ENCODE assay signal across 9 mouse cellular contexts in the genomic region with DNA sequence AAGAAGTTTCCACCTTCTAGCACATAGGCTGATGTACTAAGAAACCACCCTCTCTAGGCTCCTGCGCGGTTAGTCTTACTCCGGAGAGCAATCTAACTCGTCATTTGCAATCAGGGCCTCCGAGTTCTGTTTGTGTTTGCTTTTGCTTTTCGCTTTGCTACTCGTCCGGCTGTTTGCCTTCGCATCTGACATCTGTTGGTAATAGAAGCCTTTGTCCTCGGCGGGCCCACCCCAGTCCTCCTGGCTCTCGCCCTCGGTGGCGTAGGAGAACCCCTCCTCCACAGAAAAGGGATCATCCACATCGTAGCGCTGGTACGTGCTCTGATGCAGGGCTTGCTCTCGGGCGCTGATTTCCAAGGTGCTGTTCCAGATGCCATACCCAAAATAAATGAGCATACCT. TPM values are rescaled to one million over a fixed set of nuclear protein-coding genes. Genes with fewer than 3 reads are reported as not detected.
DNase-seq lines count a peak whose midpoint lies in the region; ATAC-seq and TF ChIP-seq lines count a peak whose summit lies in the region.
"Had no signal": no experiment of that assay in that cellular context is flagged by ENCODE, and none has a peak within 500 bp of the region (broad histone marks: within the 10 kb centered on the region; RNA-seq: fewer than 3 reads in every experiment).

No protein-coding gene starts in this region.

- no peak for TF ChIP-seq CTCF in ES-Bruce4 (IDR thresholded peaks at IDR 0.05; ENCODE audit: low read depth, low read length)
- no peak for TF ChIP-seq CTCF in thymus, adult 2 months (IDR thresholded peaks at IDR 0.05; ENCODE audit: borderline replicate concordance, control insufficient read depth, extremely low read depth, insufficient read depth, low read length, poor library complexity)

- H3K9ac ChIP-seq in heart, embryonic 13.5 days, result peak overlapping the region; percentile 56
- no peak overlapping the region for H3K9ac ChIP-seq in ES-Bruce4 (ENCODE audit: low read depth, poor library complexity, severe bottlenecking)
- no peak overlapping the region for H3K9ac ChIP-seq in forebrain, embryonic 16.5 days (replicated peaks; ENCODE audit: low read depth, low read length)
- H3K9ac ChIP-seq in limb, embryonic 13.5 days, result peak overlapping the region; percentile 53; the same call in 1 of the 2 replicates

- peaks cover 15% of the 10 kb centered on the region for H3K4me1 ChIP-seq in heart, embryonic 13.5 days
- H3K4me1 ChIP-seq in ES-Bruce4 (ENCODE audit: control insufficient read depth, insufficient read depth, low read length), result no peaks in the 10 kb centered on the region
- peaks cover 4% of the 10 kb centered on the region for H3K4me1 ChIP-seq in forebrain, embryonic 16.5 days (replicated peaks; ENCODE audit: control insufficient read depth, insufficient read depth, low read length)
- peaks cover 60% of the 10 kb centered on the region for H3K4me1 ChIP-seq in limb, embryonic 13.5 days
- no peaks in the 10 kb centered on the region for H3K4me1 ChIP-seq in thymus, adult 2 months (replicated peaks; ENCODE audit: control insufficient read depth, insufficient read depth, low read length)

- H3K36me3 ChIP-seq in heart, embryonic 13.5 days, result no peaks in the 10 kb centered on the region
- no peaks in the 10 kb centered on the region for H3K36me3 ChIP-seq in ES-Bruce4 (ENCODE audit: control insufficient read depth, insufficient read depth, low read length, poor library complexity, severe bottlenecking)
- H3K36me3 ChIP-seq in forebrain, embryonic 16.5 days (ENCODE audit: control insufficient read depth, insufficient read depth), result no peaks in the 10 kb centered on the region
- no peaks in the 10 kb centered on the region for H3K36me3 ChIP-seq in limb, embryonic 13.5 days
- H3K36me3 ChIP-seq in thymus, adult 2 months (ENCODE audit: control insufficient read depth, insufficient read depth, low read length), result no peaks in the 10 kb centered on the region

- H3K9me3 ChIP-seq in heart, embryonic 13.5 days, result no peaks in the 10 kb centered on the region
- H3K9me3 ChIP-seq in ES-Bruce4 (replicated peaks; ENCODE audit: control insufficient read depth, insufficient read depth, low read length, poor library complexity, severe bottlenecking), result no peaks in the 10 kb centered on the region
- H3K9me3 ChIP-seq in forebrain, embryonic 16.5 days (ENCODE audit: control insufficient read depth, low read length), result no peaks in the 10 kb centered on the region; the same call in 1 of the 2 replicates
- H3K9me3 ChIP-seq in limb, embryonic 13.5 days, result no peaks in the 10 kb centered on the region

- H3K4me2 ChIP-seq in heart, embryonic 13.5 days, result peak overlapping the region; percentile 61
- H3K4me2 ChIP-seq in forebrain, embryonic 16.5 days (ENCODE audit: low read length), result peak overlapping the region; percentile 37
- H3K4me2 ChIP-seq in limb, embryonic 13.5 days (replicated peaks), result peak overlapping the region; percentile 54

- peaks cover 10% of the 10 kb centered on the region; the same call in 1 of the 2 replicates for H3K27me3 ChIP-seq in heart, embryonic 13.5 days (replicated peaks)
- H3K27me3 ChIP-seq in ES-Bruce4 (ENCODE audit: control insufficient read depth, insufficient read depth, low read length, poor library complexity, severe bottlenecking), result no peaks in the 10 kb centered on the region
- no peaks in the 10 kb centered on the region for H3K27me3 ChIP-seq in forebrain, embryonic 16.5 days (replicated peaks; ENCODE audit: control insufficient read depth, insufficient read depth, low read length)
- no peaks in the 10 kb centered on the region for H3K27me3 ChIP-seq in limb, embryonic 13.5 days
- no peaks in the 10 kb centered on the region for H3K27me3 ChIP-seq in thymus, adult 2 months (ENCODE audit: control insufficient read depth, insufficient read depth, low read length)

- TF ChIP-seq POLR2A in ES-Bruce4 (IDR thresholded peaks at IDR 0.05; ENCODE audit: insufficient read depth, low read length), result no peak
- TF ChIP-seq POLR2A in thymus, adult 2 months (IDR thresholded peaks at IDR 0.05; ENCODE audit: control insufficient read depth, extremely low read depth, insufficient read depth, low read length, poor library complexity), result no peak

- H3K27ac ChIP-seq in heart, embryonic 13.5 days (replicated peaks), result no peak overlapping the region
- no peak overlapping the region for H3K27ac ChIP-seq in ES-Bruce4 (ENCODE audit: insufficient read depth, low read length)
- H3K27ac ChIP-seq in forebrain, embryonic 16.5 days (ENCODE audit: low read length), result no peak overlapping the region
- H3K27ac ChIP-seq in limb, embryonic 13.5 days, result peak overlapping the region; percentile 58; the same call in 1 of the 2 replicates
- H3K27ac ChIP-seq in thymus, adult 2 months (ENCODE audit: control insufficient read depth, insufficient read depth, low read length), result no peak overlapping the region

- 27% methylated on average over 19 of the region's 19 CpGs for WGBS in heart, embryonic 13.5 days
- WGBS in forebrain, embryonic 16.5 days, result 12% methylated on average over 19 of the region's 19 CpGs
- 4% methylated on average over 19 of the region's 19 CpGs for WGBS in limb, embryonic 13.5 days
- 43% methylated on average over 19 of the region's 19 CpGs for WGBS in thymus, adult 2 months

- H3K4me3 ChIP-seq in heart, embryonic 13.5 days, result peak overlapping the region; percentile 28; the same call in 1 of the 2 replicates
- no peak overlapping the region for H3K4me3 ChIP-seq in ES-Bruce4 (ENCODE audit: low read depth, low read length)
- H3K4me3 ChIP-seq in forebrain, embryonic 16.5 days (replicated peaks; ENCODE audit: low read length), result 0 out of 2 replicates have a peak overlapping the region, but pooled peaks have one; percentile 17
- peak overlapping the region; percentile 19 for H3K4me3 ChIP-seq in limb, embryonic 13.5 days
- H3K4me3 ChIP-seq in thymus, adult 2 months (ENCODE audit: control insufficient read depth, insufficient read depth, low read length), result no peak overlapping the region

- no peak for DNase-seq in heart, adult 11 months
- DNase-seq in thymus, adult 2 months, result no peak
- no peak for DNase-seq in urinary bladder, adult 2 months (ENCODE audit: low spot score)
- no peak for DNase-seq in lung, adult 18-20 months

- 0 out of 2 replicates have a peak, but pooled peaks have one; percentile 12 for TF ChIP-seq EP300 in ES-Bruce4 (IDR thresholded peaks at IDR 0.05; ENCODE audit: insufficient read depth, low read depth, low read length)

- ATAC-seq in heart, embryonic 13.5 days (ENCODE audit: extremely low read depth, insufficient number of reproducible peaks, low FRiP score, low TSS enrichment), result no peak
- ATAC-seq in forebrain, embryonic 16.5 days, result no peak; the same call in 1 of the 2 replicates
- ATAC-seq in limb, embryonic 13.5 days (ENCODE audit: low FRiP score, low read depth), result no peak

RNA-seq across cellular contexts. Expression of gene Cldn11, which starts 59.3 kb away (rescaled TPM):
- polyA plus RNA-seq in heart, embryonic 13.5 days (2015; fragmentation: Nextera tagmentation; extraction: Ambion mirVana), result 4.8 and 7.3 TPM in 2 replicates
- 0.59 and 0.85 TPM in 2 replicates for polyA plus RNA-seq in ES-Bruce4 (2011; ENCODE audit: insufficient read depth, insufficient read length, low read depth, missing spikeins)
- polyA plus RNA-seq in forebrain, embryonic 16.5 days (2015; fragmentation: Nextera tagmentation; extraction: Ambion mirVana), result 43.5 and 64.5 TPM in 2 replicates
- polyA plus RNA-seq in limb, embryonic 13.5 days (2015; fragmentation: Nextera tagmentation; extraction: Ambion mirVana), result 9.4 and 10.7 TPM in 2 replicates
- 1.5 TPM in 2 replicates for polyA plus RNA-seq in thymus, adult 2 months (2012; rRNA removed)
- polyA plus RNA-seq in urinary bladder, adult 2 months (2012; rRNA removed), result 0.91 and 1.5 TPM in 2 replicates
- polyA plus RNA-seq: C2C12 had no signal

Comparison
In these comparisons a context has a peak if more than half of its experiments do, and no peak if none do; other contexts are left out.
1. H3K4me3 ChIP-seq: peak in heart, embryonic 13.5 days (single experiment), forebrain, embryonic 16.5 days (single experiment) and limb, embryonic 13.5 days (single experiment); none in ES-Bruce4 (single experiment) and thymus, adult 2 months (single experiment).
2. H3K9ac ChIP-seq: peak in heart, embryonic 13.5 days (single experiment) and limb, embryonic 13.5 days (single experiment); none in ES-Bruce4 (single experiment) and forebrain, embryonic 16.5 days (single experiment).
3. Peak in every context shown above with its lines, with median percentiles within 50 percentile points of each other: H3K4me2 ChIP-seq.